Mouse (Mus musculus): ENCODE results near the gene Sgtb.

Sgtb gene

DNA sequence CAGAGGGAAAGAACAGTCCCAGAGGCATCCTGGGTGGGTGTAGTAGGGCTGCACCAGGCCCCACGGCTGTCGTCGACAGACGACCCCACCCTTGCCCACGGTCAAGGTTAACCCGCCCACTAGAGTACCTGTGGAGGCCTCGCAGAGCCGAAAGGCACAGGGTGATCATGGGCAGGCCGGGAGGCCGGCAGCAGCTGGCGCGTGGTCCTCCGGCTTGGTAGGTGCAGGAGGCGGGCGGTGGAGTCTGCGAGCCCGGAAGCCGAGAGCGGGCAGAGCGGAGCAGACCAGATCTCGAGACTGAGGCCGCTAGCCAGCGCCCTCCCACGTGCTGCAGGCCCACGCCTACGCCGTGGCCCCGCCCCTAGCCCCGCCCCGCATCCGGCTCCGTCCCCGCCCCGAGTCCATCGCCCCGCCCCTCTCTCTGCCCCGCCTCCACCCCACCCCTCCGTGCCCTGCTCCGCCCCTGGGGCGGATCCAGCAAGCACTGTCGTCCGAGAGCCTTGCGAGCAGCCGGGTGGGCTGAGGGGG lies at the start of gene Sgtb, which contains the start of gene Nln:
Sgtb (plus strand) TSS at position 454 of the 528 bp plus-strand sequence.
Nln (minus strand) TSS at position 327 of the 528 bp plus-strand sequence.
- DNase-seq = peak; percentile 77 to 80

DNA sequence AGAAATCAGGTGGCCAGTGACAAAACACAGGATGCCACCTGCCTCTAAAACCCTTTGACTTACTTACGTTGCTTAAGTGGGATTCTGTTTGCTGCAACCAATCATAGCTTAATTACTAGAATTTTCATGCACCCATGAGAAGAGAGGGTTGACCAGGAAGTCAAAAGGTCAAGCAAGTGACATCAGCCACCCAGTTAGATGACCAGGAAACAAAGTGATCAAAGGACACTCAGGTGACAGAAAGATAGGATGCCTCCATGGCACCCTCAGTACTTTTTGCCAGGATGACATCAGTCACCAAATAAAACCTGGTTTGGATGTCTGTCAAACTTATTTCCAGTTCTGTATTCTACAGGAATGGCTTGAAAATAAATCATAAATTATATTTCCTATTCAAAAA lies 49.3 kb upstream of the Sgtb start:
- no peak for DNase-seq

DNA sequence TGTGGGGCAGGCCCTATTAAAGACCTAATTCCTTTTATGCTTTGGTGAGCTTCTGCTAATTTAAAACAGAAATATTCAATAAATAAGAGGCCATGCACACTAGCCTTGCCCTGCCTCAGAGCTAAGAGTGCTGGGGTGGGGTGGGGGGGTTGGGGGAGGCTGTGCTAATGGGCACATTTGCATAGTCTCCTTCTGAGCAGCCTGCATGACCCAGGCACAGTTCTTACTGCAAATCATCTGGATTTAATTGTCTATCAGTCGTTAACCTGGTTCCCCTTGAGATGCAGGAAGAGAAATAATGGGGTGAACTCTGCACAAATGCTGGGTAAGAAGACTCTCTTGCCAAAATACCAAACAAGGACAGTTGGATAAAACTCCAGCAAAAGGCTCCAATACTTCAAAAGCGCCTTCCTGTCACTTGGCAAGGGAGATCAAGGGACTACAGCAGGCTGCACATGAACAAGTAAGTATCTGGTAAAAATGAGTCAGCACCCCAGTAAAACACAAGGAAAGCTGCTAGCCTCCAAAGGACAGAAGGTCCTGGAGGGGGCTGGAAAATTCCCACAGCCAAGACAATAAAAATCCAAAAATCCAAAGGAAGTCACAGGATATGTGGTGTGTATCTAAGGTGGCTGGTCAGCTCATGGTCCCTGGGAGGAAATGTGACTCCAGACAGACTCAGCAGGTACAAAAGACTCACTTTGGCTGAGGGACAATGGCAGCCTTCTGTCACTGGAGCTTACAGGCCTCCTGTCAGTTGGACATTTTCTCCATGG lies 47.4 kb upstream of the Sgtb start:
- no peak for DNase-seq

DNA sequence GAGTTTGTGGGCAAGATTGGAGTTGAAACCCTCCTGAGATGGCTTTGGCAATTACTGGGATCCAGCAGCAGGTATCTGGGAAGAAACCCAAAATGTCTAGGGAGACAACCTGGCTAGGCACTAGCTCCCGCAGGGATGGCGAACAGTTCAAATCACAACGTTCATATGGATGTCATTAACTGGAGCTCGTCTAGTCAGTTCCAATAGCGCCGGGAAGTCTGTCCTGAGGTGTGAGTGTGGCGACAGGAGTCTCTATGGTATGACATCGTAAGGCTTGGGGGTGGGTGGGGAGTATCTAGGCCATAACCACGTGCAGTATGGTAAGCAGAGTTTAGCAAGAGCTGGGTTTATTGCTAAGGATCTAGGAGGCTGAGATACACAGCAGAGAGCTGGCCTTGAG lies 46.5 kb upstream of the Sgtb start:
- no peak for DNase-seq

DNA sequence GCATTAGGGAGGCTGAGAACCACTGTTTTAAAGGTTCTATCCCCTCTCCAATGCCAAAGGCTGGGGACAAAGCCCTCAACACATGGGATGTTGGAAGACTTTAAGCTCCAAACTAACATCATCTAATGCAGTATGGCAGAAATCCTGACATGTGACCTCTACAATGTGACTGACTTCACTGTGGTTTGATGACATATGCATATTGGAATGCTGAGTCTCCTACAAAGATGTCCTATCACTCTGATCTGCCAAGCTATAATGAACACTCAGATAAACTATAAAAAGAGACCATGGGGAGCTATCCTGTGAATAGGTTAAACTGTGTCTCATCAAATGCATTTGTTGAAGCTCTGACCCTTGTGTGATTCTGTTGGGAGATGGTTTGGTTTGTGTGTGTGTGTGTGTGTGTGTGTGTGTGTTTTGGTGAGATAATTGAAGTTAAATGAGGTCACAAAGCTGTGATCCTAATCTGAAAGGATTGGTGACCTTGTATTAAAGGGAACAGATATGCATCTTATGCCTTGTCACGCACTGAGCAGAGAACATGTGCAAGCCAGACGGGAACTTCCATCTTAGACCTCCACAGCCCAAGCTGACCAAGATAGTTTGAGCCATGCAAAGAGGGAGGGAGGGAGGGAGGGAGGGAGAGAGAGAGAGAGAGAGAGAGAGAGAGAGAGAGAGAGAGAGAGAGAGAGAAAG lies 43.7 kb upstream of the Sgtb start:
- no peak for DNase-seq

DNA sequence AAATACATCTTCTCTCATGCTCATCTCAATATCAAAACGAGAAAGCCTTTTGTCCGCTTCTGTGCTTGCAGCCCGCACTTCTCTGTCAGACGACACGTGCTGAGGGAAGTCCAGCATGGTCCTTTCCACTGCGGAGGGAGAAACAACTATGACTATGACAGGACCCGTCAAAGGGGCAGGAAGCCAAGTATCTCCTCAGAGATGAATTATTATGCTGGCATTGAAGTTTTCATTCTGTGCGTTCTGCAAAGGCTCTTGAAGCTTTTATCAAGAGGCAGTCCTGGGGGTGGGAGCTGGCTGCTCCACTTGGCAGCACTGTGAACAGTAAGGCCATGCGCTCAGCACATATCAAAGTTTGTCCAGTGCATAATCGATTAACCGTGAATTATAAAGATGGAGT lies 40.3 kb upstream of the Sgtb start:
- DNase-seq = no peak

DNA sequence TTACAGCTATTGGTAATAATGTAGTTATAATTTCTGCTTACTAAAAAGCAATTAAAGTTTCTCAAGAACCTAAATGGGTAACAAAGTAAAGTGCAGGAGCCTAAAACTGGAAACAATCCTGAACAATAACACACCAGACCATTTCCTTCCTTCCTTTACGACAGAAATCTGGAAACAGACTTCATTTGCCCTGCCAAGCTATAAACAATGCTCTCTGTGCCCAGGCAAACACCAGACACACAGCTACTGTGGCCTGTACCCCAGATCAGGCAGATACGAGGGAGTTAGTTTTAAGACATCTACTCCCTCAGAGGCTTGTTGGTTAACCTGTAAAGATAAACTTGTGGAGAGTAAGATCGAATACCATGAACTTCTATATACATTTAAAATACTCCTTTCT lies 38.8 kb upstream of the Sgtb start:
- no peak for DNase-seq

- no peak for DNase-seq
Measured at GRCm38 (mm10) chr13:104072351-104072750, 37.2 kb upstream of the Sgtb start.

GRCm38 (mm10) chr13:104074230-104074629 lies 35.3 kb upstream of the Sgtb start:
- no peak for DNase-seq

DNA sequence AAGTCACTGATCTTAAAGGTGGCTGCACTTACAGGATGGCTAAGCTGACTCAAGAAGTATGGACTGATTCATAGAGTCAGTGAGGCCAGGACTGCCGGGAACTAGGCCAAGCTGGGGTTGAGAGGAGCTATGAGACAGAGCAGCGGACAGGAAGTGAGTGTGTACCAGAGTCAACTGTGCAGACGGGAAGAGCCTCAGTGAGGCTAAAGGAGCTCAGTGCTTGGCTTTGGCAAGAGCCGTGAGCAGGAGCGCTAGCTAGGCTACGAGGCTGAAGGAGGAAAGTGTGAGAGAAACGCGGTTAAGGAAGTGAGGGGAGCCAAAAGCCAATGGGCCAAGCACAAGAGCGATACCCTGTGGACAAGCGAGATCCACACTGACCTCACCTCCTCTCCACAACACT lies 34.8 kb upstream of the Sgtb start:
- DNase-seq = no peak

DNA sequence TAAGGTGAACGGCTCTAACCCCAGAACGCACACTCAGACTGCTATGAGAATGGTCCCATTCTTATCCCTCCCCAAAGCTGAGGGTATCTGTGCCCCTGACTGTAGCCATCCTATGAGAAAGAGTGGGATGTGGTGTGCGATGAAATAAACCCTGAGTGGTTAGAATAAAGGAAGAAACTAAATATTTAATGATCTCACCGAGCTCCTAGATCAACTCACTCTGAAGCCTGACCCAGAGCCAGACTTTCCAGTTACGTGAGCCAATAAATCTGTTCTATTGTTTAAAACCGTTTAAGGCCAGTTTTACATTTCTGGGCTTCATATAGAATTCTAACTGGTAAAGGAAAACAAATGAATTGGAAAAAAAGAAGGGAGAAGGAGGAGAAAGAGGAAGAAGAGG lies 32.5 kb upstream of the Sgtb start:
- DNase-seq = no peak

DNA sequence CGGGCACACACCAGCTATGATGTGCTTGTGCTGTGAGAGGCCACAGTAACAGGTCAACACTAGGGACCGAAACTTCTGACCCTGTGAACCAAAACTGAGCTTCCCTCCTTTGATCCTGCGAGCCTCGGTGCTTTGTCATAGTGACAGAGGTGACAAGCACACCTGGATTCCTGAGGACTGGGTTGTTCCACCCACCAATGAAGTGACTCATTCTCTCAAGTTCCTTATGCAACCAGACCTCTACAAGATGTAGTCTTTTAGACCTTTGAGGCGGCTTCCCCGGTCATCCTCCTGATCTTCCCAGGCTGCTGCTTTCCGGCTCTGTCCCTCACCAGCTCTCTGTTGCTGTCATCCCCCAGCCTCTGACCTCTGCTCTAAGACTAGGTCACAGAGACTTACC lies 27.0 kb upstream of the Sgtb start:
- DNase-seq = no peak

DNA sequence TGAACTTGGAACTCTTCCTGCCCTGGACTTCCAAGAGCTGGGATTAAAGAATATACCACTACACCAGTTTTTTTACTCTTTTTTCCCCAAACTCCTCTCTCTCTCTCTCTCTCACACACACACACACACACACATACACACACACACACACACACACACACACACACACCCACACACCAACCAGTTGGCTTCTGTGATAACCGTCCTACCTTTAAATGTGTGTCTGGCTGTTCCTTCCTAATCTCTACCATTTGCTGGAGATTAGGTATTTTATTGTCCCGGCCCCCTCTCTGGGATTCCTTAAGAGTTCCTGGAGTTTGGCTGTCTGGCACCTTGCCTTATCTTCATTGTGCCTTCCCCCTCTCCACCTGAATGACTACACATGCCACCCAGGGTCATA lies 24.9 kb upstream of the Sgtb start:
- DNase-seq = no peak

GRCm38 (mm10) chr13:104089387-104089786 lies 20.2 kb upstream of the Sgtb start:
- DNase-seq = peak in 1 of 2 experiments; percentile 35

DNA sequence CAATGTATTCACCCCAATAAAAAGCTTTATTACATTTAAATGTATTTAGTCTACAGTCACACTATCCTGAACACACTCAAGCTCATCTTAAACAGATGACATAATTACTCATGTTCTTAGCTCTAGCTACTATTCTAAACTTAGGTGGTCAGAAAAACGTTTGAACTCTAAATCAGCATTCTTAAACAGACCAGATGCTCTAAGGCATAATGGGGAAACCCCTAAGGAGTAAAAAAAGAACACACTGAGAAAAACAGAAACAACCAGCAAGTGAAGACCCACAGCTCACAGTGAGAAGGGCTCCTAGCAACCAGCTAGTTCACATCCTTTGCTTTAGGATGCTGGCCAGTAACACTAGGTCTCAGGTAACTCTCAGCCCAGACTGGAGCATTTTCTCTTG lies 17.8 kb upstream of the Sgtb start:
- no peak for DNase-seq

- no peak for DNase-seq
Measured at GRCm38 (mm10) chr13:104094531-104095385, 14.8 kb upstream of the Sgtb start.

DNA sequence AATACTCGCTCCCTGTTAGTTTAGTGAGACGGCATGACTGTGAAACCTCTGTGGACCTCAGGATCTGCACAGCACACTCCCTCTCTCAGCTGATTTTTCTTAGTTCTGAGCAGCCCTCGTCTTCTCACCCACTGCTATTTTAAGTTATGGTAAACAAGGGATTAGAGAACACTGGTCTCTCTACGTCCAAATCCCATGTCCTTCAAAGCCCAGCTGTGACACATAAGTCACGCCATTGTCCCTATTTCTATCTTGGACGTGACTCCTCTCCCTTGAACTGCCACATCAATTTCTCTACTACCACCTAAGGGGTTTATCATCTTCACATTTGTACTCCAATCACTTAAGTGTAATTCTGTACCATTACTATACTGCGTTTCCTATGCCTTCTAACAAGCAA lies 13.6 kb upstream of the Sgtb start:
- no peak for DNase-seq

DNA sequence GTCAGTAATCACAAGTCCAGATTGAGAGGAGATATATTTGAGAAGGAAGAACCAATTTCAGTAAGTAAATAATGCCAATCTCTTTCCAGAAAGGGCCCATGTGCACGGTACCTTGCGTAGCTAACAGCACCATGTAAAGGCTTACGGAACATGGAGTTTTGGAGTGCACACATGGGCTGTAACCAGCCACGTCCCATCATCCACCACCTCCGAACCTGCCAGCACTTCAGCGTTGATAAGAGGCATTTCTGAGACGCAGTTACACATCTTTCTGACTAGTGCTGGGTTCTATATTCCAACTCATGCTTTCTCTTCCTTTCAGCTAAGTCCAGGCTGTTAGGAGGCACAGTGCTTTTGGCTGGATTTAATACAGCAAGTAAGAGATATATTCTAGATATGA lies 12.4 kb upstream of the Sgtb start:
- DNase-seq = no peak

DNA sequence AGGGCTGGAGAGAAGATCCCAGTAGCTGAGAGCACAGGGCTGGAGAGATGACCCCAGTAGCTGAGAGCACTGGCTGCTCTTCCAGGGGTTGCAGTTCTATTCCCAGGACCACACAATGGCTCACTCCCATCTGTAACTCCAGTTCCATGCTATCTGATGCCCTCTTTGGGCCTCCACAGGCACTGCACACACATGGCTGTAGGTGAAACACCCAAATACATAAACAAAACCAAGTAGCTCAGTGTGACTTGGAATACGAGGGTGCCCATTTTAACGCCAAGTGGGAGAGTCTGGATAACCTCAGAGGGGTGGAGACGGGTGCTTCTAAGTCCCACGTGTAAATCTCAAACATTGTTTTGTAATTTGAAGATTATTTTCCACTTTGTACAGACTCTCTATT lies 9.1 kb upstream of the Sgtb start:
- no peak for DNase-seq

DNA sequence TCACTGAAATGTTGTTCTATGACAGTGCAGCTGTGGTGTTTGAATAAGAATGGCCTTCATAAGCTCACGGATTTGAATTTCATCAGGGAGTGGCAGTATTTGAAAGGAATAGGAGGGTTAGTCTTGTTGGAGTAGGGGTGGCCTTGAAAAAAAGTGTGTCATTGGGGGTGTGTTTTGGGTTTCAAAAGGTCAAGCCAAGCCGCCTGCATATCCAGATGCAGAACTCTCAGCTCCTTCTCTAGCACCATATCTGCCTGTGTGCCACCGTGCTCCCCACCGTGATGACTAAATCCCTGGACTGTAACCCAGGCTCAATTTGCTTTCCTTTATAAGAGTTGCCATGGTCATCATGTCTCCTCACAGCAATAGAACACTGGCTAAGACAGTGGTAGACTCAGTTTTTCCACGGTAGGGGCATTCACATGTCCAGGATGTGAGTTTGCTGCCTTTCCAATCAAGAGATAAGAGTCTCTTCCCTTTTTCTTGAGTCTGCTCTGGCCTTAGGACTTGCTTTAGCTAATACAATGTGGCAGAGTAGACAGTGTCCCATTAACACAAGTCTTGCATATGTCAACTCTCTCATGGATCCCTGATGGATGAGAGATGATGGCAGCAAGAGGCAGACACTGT lies 7.8 kb upstream of the Sgtb start:
- DNase-seq = no peak

DNA sequence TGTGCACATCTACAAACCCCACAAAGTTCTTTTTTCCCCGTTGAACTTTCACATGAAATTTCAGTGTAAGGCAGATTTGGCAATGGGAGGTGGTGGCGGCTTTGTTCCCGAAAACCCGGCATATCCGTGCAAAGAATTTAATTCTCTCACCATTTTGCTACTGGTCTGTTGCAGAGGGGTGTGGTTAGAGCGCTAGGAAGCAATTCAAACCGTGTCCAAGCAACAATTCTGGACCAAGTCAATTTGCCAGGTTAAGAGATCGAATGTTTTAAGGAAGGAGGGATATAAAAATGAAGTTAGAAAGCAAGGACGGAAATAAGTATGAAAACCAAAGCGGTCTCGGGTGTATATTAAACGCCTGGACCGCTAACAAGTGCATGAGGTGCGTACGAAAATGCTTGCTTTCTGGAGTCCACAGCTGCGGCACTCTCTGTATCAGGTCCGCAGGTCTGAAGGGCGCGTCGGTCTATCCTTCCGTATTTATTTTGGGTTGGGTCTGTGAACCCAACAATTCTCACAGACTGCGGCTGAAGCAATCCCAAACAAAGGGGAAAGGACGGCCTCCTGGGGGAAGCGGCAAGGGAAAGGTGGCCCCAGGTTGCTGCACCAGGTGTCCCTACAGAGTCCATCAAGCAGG lies 772 bp upstream of the Sgtb start:
- no peak for DNase-seq

DNA sequence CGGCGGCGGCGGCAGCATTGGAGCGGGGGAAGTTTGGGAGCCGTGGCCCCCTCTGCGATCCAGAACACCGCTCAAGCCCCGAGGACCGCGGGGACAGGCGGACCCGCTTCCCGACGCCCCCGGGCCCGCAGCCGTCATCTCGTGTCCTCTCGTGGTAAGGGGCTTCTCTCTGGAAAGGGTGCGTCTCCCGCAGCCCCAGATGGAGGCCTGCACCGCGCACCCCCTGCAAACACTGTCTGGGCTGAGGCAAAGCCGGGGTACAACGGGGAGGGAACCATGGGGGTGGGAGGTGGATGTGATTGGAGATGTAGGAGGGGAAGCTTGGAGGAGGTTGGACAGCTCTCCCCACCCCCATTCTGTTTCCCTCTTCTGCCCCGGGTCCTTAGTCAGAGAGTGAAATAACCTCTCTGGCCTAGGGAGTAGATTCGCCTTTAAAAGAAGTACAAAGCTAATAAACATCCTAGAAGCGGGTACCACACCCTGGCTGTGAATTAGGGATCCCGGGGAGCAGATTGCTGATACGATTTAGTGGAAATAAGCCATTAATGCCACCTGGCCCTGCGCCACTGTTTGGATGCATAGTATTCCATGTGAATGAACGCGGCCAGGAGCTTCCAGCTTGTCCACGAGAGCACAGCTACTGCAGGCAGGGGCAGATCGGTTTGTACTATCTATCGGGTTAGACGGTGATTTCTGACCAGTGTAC lies 428 bp downstream of the Sgtb start:
- peak in 1 of 2 experiments; percentile 18 for DNase-seq
